Mouse (Mus musculus) forebrain, embryonic 14.5 days (tissue): ENCODE data around the gene Tpcn1. TPM values are rescaled to one million over a fixed set of nuclear protein-coding genes. Genes with fewer than 3 reads are reported as not detected.
A peak's percentile ranks its signal among the peaks of the same experiment; 100 is the strongest.

Source experiments
- ATAC-seq: fragments of 200-750 bp; cut with Nextera tagmentation; 2 replicates; pipeline ENCODE4 v1.8.0; 2017; ENCODE audit warnings: mild to moderate bottlenecking, moderate library complexity
- DNase-seq: peaks from one replicate; pipeline ENCODE4 v3.0.0-alpha.2; 2015; ENCODE audit warnings: low spot score
- H3K27ac ChIP-seq: fragments of 300-500 bp; sonication (generic); 2 replicates; pipeline ENCODE4 v1.5.1; 2014; ENCODE audit warnings: low read depth, mild to moderate bottlenecking, control low read depth, low read length, moderate library complexity
- H3K27me3 ChIP-seq: fragments of 300-500 bp; sonication (generic); replicated peaks from 2 replicates; pipeline ENCODE4 v1.6.1; 2014; ENCODE audit warnings: low read length, control low read depth, mixed read lengths; ENCODE audit not compliant: control insufficient read depth, insufficient read depth
- H3K36me3 ChIP-seq: fragments of 300-500 bp; sonication (generic); 2 replicates; pipeline ENCODE4 v1.6.1; 2014; ENCODE audit warnings: low read length, control low read depth; ENCODE audit not compliant: control insufficient read depth, insufficient read depth
- H3K4me1 ChIP-seq: fragments of 300-500 bp; sonication (generic); 2 replicates; pipeline ENCODE4 v1.6.1; 2014; ENCODE audit warnings: antibody characterized with exemption, low read length, control low read depth; ENCODE audit not compliant: control insufficient read depth, insufficient read depth
- H3K4me2 ChIP-seq: fragments of 300-500 bp; sonication (generic); 2 replicates; pipeline ENCODE4 v1.6.1; 2014; ENCODE audit warnings: mild to moderate bottlenecking, control low read depth, low read length
- H3K4me3 ChIP-seq: fragments of 300-500 bp; sonication (generic); 2 replicates; pipeline ENCODE4 v1.5.1; 2014; ENCODE audit warnings: low read depth, low read length, control low read depth
- H3K9ac ChIP-seq: fragments of 300-500 bp; sonication (generic); 2 replicates; pipeline ENCODE4 v1.6.1; 2014; ENCODE audit warnings: mild to moderate bottlenecking, low read length, control low read depth, moderate library complexity
- H3K9me3 ChIP-seq: fragments of 300-500 bp; sonication (generic); replicated peaks from 2 replicates; pipeline ENCODE4 v1.6.1; 2016; ENCODE audit warnings: low read length, control low read depth, mixed read lengths; ENCODE audit not compliant: control insufficient read depth
- WGBS: fragments of 180-500 bp; shearing (Covaris S2); extraction: QIAGEN DNeasy Blood & Tissue Kit; methylation state at CpG from one replicate; pipeline ENCODE4 v1.1.7; 2014; 5-methylcytosine and 5-hydroxymethylcytosine counted together
- polyA plus RNA-seq: library from polyadenylated mRNA; unstranded; fragments of >200 nt; fragmentation: Nextera tagmentation; extraction: Ambion mirVana; gene quantifications from 2 replicates; pipeline ENCODE4 v1.2.1, GENCODE M21; 2014

Tpcn1 gene
- polyA plus RNA-seq, 1 experiment from 2014 or later = 10.5 TPM

DNA sequence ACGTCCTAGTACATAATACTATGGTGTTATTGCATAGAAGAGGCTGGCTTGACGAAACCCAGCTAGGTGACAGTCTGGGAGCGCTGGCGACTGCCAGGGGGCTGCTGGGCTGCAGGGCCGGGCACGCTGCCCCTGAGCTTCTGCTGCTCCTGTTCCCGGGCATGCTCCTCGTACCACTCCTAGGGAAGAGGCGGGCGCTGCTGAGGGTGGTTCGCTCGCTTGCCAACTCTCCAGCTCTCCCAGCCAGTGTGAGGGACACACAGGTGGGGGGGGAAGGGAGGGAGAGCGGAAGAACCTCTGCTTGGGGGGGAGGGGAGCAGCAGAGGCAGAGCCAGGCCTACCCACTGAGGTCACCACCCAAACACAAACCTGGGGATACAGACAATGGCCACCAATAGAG lies 52.4 kb downstream of the Tpcn1 start:
- no peak overlapping the region for H3K4me2 ChIP-seq
- no peaks in the 10 kb centered on the region for H3K9me3 ChIP-seq
- H3K4me3 ChIP-seq = no peak overlapping the region
- 0 out of 2 replicates have a peak overlapping the region, but pooled peaks have one; percentile 21 for H3K27ac ChIP-seq
- 0 out of 2 replicates have a peak, but pooled peaks cover 4% of the 10 kb centered on the region for H3K4me1 ChIP-seq
- peaks cover 25% of the 10 kb centered on the region for H3K36me3 ChIP-seq
- peak; percentile 40 for DNase-seq
- no peaks in the 10 kb centered on the region for H3K27me3 ChIP-seq
- ATAC-seq = peak; percentile 35; the same call in 1 of the 2 replicates
- WGBS = 53% methylated on average over 13 of the region's 13 CpGs
- no peak overlapping the region for H3K9ac ChIP-seq

DNA sequence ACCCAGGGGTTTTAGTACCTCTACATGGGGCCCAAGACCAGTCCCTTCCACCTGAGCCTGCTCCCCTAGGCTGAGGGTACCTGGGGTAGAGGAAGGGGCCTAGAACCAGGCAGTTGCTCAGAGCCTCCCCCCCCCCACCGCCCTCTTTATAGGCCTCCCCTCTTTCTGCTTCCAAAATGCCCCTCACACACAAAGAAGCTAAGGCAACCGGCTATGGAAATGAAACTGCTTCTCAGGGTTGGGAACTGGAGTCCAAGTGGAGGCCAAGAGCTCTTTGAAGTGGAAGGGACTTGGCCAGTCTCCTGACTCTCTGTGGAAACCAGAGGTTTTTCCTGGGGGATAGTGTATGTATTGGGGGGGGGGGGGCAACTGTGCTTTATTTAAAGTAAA lies 53.8 kb downstream of the Tpcn1 start:
- Histone ChIP-seq H3K4me1 (0 out of 2 replicates have a peak, but pooled peaks cover 4% of the 10 kb centered on the region), H3K4me3 (no peak overlapping the region), H3K4me2 (no peak overlapping the region), H3K9me3 (no peaks in the 10 kb centered on the region), H3K36me3 (peaks cover 18% of the 10 kb centered on the region), H3K27me3 (no peaks in the 10 kb centered on the region), H3K9ac (0 out of 2 replicates have a peak overlapping the region, but pooled peaks have one; percentile 13), H3K27ac (peak overlapping the region; percentile 52; the same call in 1 of the 2 replicates)
- peak; percentile 59 for DNase-seq
- ATAC-seq = peak; percentile 35; the same call in 1 of the 2 replicates
- 31% methylated on average over 2 of the region's 2 CpGs for WGBS

DNA sequence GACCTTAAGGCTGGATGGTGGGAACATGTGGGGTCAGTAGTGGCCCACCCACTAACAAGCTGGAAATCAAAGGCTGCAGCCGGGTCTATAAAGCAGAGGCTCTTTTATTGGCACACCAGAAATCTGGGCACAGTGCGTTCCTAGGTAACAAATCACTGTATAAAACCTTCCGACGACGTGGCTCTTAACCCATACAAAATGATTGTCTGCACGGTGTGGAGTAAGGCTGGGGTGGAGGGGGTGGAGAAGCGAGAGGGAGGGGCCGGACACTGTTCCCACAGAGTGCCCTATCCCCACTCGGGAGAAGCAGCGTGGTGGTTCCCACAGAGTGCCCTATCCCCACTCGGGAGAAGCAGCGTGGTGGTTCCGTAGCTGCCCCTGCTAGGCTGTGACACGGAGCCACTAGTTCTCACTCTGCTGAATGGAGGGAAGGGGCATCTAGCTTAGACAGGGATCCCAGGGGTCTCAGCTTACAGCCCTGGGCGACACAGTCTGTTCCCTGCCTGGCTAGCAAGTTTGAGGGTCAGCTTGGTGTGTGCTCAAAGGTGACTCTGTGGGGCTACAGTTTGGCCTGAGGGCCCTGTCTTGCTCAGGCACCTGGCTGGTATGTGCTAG lies 54.3 kb downstream of the Tpcn1 start:
- H3K4me1 ChIP-seq = 0 out of 2 replicates have a peak, but pooled peaks cover 4% of the 10 kb centered on the region
- WGBS = 38% methylated on average over 15 of the region's 15 CpGs
- H3K9me3 ChIP-seq = no peaks in the 10 kb centered on the region
- H3K36me3 ChIP-seq = peaks cover 13% of the 10 kb centered on the region
- no peak overlapping the region for H3K4me3 ChIP-seq
- no peak overlapping the region for H3K4me2 ChIP-seq
- DNase-seq (peak; percentile 37), ATAC-seq (peak; percentile 16)
- no peaks in the 10 kb centered on the region for H3K27me3 ChIP-seq
- H3K9ac ChIP-seq = 0 out of 2 replicates have a peak overlapping the region, but pooled peaks have one; percentile 13
- H3K27ac ChIP-seq = peak overlapping the region; percentile 52; the same call in 1 of the 2 replicates

DNA sequence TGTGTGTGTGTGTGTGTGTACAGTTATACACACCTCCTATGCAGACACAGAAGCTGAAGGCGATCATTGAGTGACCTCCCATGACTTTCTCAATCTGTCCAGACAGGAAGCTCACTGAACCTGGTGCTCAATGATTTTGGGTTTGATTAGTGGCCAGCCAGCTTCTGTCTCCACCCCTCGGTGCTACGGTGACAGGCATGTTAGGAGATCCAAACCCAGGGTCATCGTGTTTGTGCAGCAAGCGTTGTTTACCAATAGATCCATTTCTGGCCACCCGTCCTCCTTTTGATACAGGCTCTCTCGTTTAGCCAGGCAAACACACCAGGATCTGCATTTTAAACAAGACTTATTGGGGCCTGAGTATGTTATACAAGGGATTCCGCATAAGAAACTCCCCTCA lies 56.8 kb downstream of the Tpcn1 start:
- Histone ChIP-seq H3K4me1 (0 out of 2 replicates have a peak, but pooled peaks cover 4% of the 10 kb centered on the region), H3K9me3 (no peaks in the 10 kb centered on the region), H3K4me2 (no peak overlapping the region), H3K9ac (no peak overlapping the region), H3K27me3 (no peaks in the 10 kb centered on the region), H3K36me3 (no peaks in the 10 kb centered on the region), H3K4me3 (no peak overlapping the region), H3K27ac (no peak overlapping the region)
- 90% methylated on average over 8 of the region's 8 CpGs for WGBS
- no peak for ATAC-seq
- DNase-seq = no peak

DNA sequence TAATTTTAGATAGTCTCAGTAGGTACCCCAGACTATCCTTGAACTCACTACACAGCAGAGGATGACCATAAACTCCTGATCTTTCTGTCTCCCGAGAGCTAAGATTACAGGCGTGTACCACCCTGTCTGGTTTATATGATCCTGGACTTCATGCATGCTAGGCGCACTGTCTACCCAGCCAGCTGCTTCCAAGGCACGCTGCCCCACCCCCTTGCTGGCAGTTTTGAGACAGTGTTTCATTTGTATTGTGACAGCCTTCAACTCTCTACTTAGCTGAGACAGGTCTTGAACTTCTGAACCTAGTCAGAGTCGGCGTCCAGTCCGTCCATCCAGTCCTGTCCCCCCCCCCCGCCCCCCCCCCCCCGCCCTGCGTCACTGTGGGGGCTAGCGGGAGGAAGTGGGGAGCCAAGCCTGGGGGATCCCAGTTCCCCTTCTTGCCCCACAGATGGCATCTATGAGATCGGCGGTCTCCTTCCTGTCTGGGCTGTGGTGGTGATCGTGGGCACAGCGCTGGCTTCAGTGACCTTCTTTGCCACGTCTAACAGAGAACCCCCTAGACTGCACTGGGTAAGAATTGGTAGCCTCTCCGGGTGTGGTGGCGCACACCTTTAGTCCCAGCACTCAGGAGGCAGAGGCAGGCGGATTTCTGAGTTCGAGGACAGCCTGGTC lies 61.0 kb downstream of the Tpcn1 start:
- Histone ChIP-seq H3K36me3 (no peaks in the 10 kb centered on the region), H3K27me3 (no peaks in the 10 kb centered on the region), H3K9ac (no peak overlapping the region), H3K4me1 (no peaks in the 10 kb centered on the region), H3K4me3 (no peak overlapping the region), H3K27ac (no peak overlapping the region), H3K4me2 (no peak overlapping the region), H3K9me3 (no peaks in the 10 kb centered on the region)
- DNase-seq = no peak
- 91% methylated on average over 15 of the region's 20 CpGs for WGBS
- no peak for ATAC-seq

DNA sequence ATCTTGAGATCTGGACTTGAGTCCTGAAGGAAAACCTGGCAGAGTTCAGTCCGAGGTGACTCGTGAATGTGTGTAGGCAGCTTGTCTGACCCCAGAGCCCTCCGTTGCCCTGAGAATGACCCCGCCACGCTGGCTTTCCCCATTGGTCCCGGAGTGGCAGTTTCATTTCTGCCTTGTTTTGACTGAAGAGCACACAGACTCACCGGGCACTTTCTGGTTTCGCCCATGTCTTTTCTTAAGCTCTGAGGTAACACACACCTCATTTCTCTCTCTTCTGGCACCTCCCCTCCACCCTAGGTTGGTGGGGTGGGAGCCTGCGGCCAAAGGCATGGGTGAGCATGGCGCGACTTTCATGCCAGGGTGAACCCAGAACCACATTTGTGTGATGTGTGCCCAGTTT lies 62.2 kb downstream of the Tpcn1 start:
- H3K27me3 ChIP-seq = no peaks in the 10 kb centered on the region
- no peaks in the 10 kb centered on the region for H3K9me3 ChIP-seq
- 86% methylated on average over 11 of the region's 11 CpGs for WGBS
- H3K27ac ChIP-seq = no peak overlapping the region
- ATAC-seq (no peak), DNase-seq (no peak)
- no peaks in the 10 kb centered on the region for H3K4me1 ChIP-seq
- H3K9ac ChIP-seq = no peak overlapping the region
- H3K36me3 ChIP-seq = no peaks in the 10 kb centered on the region
- H3K4me2 ChIP-seq = no peak overlapping the region
- no peak overlapping the region for H3K4me3 ChIP-seq

DNA sequence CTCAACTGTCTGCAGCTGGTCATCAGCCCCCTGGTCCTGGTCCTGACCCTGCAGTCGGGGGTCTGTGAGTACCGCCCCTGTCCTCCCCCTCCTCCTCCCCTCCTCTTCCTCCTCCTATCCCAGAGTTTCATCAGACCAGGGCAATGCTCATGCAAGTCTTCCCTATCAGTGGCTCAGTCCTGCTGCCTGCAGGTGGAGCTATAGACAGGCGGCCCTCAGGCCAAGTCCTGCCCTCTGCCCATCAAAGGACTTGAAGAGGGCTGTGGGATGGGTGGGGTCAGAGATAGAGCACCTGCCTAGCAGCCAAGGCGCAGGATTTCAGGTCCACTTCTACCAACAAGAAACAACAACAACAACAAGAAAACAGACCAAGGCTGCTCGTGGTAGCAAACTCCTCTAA lies 62.7 kb downstream of the Tpcn1 start:
- DNase-seq = no peak
- ATAC-seq = no peak
- 39% methylated on average over 5 of the region's 5 CpGs for WGBS
- Histone ChIP-seq H3K9me3 (no peaks in the 10 kb centered on the region), H3K4me3 (no peak overlapping the region), H3K4me1 (no peaks in the 10 kb centered on the region), H3K27me3 (no peaks in the 10 kb centered on the region), H3K9ac (no peak overlapping the region), H3K27ac (no peak overlapping the region), H3K36me3 (no peaks in the 10 kb centered on the region), H3K4me2 (no peak overlapping the region)

DNA sequence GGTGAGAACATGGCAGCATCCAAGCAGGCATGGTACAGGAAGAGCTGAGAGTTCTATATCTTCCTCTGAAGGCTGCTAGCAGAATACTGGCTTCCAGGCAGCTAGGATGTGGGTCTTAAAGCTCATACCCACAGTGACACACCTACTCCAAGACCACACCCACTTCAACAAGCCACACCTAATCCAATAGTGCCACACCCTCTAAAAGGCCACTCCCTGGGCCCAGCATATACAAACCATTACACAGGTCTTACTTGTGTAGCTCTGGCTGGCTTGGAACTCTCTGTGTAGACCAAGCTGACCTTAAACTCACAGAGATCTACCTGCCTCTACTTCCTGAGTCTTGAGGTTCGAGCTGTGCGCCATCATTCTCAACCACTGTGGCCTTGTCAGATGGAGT lies 63.7 kb downstream of the Tpcn1 start:
- no peak for ATAC-seq
- H3K4me3 ChIP-seq = no peak overlapping the region

DNA sequence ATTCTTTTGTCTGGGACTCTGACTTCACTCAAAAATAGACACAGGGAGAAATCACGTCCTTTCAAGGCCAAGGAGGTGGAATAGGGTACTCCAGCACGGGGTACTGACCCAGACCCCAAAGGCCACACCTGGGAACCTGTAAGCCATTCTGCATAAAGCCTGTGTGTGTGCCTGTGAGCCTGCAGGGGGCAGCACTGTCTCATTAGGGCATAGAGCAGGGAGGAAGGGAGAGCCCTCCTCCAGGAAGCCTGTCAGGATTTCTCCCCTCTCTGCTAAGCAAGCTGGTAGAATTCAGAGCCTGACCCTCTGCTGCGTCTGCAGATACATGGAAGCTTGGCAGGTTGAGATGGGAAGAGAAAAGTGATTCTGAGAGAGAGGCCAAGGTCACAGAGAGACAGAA lies 65.8 kb downstream of the Tpcn1 start:
- H3K4me2 ChIP-seq = no peak overlapping the region
- H3K27me3 ChIP-seq = no peaks in the 10 kb centered on the region
- H3K4me1 ChIP-seq = no peaks in the 10 kb centered on the region
- DNase-seq (no peak), ATAC-seq (no peak)
- WGBS = 80% methylated on average over 3 of the region's 3 CpGs
- no peaks in the 10 kb centered on the region for H3K9me3 ChIP-seq
- H3K9ac ChIP-seq = no peak overlapping the region
- H3K36me3 ChIP-seq = no peaks in the 10 kb centered on the region
- no peak overlapping the region for H3K4me3 ChIP-seq
- H3K27ac ChIP-seq = no peak overlapping the region

More for the DNA sequence above, 63.7 kb downstream of the Tpcn1 start:
- H3K27me3 ChIP-seq = no peaks in the 10 kb centered on the region
- H3K4me1 ChIP-seq = no peaks in the 10 kb centered on the region
- H3K27ac ChIP-seq = no peak overlapping the region
- no peak overlapping the region for H3K4me2 ChIP-seq
- no peak for DNase-seq
- no peaks in the 10 kb centered on the region for H3K36me3 ChIP-seq
- no peaks in the 10 kb centered on the region for H3K9me3 ChIP-seq
- H3K9ac ChIP-seq = no peak overlapping the region
- WGBS = 99% methylated on average over 2 of the region's 2 CpGs
